Mouse (Mus musculus): ENCODE data around the gene Cacng2.
A peak's percentile ranks its signal among the peaks of the same experiment; 100 is the strongest.

DNA sequence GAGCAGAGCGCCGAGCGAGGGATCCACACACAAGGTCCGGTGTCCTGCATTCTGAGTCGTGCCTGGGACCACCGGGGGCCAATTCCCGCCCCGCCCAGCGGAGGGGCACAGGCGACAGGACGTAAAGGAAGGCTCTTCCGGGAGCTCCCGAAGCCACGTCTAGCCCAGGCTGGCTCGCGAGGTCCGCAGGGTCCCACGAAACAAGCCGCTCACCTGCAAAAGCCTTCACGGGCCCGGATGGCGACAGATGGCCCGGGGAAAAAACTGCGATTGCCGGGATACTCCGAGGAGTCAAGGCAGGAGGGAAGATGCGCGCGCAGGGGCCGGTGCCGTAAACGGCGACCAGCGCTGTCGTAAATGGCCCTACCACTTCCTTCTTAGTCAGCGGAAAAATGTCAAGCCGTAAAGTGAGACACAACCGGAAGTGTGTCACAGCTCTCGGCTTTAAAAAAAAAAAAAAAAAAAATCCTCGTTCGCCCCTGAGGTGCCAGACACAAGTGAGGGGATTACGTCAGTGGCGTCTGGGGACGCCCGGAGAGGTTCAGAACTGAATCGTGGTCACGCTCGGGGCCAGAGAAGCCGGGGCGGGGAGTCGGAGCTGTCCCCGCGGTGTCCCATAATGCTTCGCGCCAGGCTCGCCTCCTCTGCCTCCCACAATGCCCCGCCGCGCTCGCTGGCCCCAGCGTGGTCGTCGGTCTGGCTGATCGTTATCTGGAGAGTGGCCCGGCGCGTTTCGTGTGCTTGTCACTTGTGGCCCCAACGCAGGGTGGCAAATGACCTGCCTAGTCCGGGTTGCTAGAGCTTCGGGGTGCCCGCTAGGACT is 149.1 kb downstream of the Cacng2 start, which contains the start of gene Eif3d:
- peak; percentile 67 for TF ChIP-seq POLR2A (IDR thresholded peaks at IDR 0.05; ENCODE audit: insufficient read depth, low read depth, low read length)
- no peak for TF ChIP-seq CTCF (IDR thresholded peaks at IDR 0.05; ENCODE audit: insufficient read depth, low read depth, low read length)
